Mouse (Mus musculus) hindbrain, postnatal 0 days (tissue): ENCODE data around the gene Nptx1. TPM values are rescaled to one million over a fixed set of nuclear protein-coding genes. Genes with fewer than 3 reads are reported as not detected.

Experiments used
- ATAC-seq: fragments of 200-750 bp; cut with Nextera tagmentation; 2 replicates; pipeline ENCODE4 v1.8.0; 2017; ENCODE audit warnings: mild to moderate bottlenecking, moderate TSS enrichment, moderate library complexity
- DNase-seq: peaks from one replicate; pipeline ENCODE4 v3.0.0-alpha.2; 2015; ENCODE audit warnings: low spot score
- H3K27ac ChIP-seq: fragments of 300-500 bp; sonication (generic); 2 replicates; pipeline ENCODE4 v1.5.1; 2014; ENCODE audit warnings: mild to moderate bottlenecking
- H3K27me3 ChIP-seq: fragments of 300-500 bp; sonication (generic); 2 replicates; pipeline ENCODE4 v1.6.1; 2014; ENCODE audit warnings: low read length, mixed read lengths; ENCODE audit not compliant: insufficient read depth
- H3K36me3 ChIP-seq: fragments of 300-500 bp; sonication (generic); 2 replicates; pipeline ENCODE4 v1.6.1; 2014; ENCODE audit warnings: low read length, mixed read lengths; ENCODE audit not compliant: insufficient read depth
- H3K4me1 ChIP-seq: fragments of 300-500 bp; sonication (generic); 2 replicates; pipeline ENCODE4 v1.6.1; 2014; ENCODE audit warnings: antibody characterized with exemption, low read length, mixed read lengths; ENCODE audit not compliant: insufficient read depth
- H3K4me2 ChIP-seq: fragments of 300-500 bp; sonication (generic); 2 replicates; pipeline ENCODE4 v1.6.1; 2014; ENCODE audit warnings: low read depth, mild to moderate bottlenecking, low read length, moderate library complexity, mixed read lengths
- H3K4me3 ChIP-seq: fragments of 300-500 bp; sonication (generic); 2 replicates; pipeline ENCODE4 v1.5.1; 2014; ENCODE audit warnings: low read length
- H3K9ac ChIP-seq: fragments of 300-500 bp; sonication (generic); replicated peaks from 2 replicates; pipeline ENCODE4 v1.6.1; 2014; ENCODE audit warnings: mild to moderate bottlenecking, low read length, moderate library complexity, mixed read lengths
- H3K9me3 ChIP-seq: fragments of 300-500 bp; sonication (generic); 2 replicates; pipeline ENCODE4 v1.6.1; 2016; ENCODE audit warnings: low read length, mixed read lengths
- CTCF ChIP-seq: IDR thresholded peaks from 2 replicates; pipeline ENCODE4 v1.5.1; 2016; ENCODE audit warnings: antibody characterized with exemption, control low read depth, low read depth
- WGBS: fragments of 180-500 bp; shearing (Covaris S2); extraction: QIAGEN DNeasy Blood & Tissue Kit; methylation state at CpG from one replicate; pipeline ENCODE4 v1.1.7; 2014; 5-methylcytosine and 5-hydroxymethylcytosine counted together
- polyA plus RNA-seq: library from polyadenylated mRNA; unstranded; fragments of >200 nt; fragmentation: Nextera tagmentation; extraction: Ambion mirVana; gene quantifications from 2 replicates; pipeline ENCODE4 v1.2.1, GENCODE M21; 2015
- total RNA-seq: library from RNA; depleted of rRNA; stranded (reverse); fragments of >200 nt; gene quantifications from 2 replicates; pipeline ENCODE4 v1.2.3, GENCODE M21; 2014

The Nptx1 gene
- total and polyA plus RNA-seq, 2 experiments from 2014 or later = 10.1 to 27.0 TPM

DNA sequence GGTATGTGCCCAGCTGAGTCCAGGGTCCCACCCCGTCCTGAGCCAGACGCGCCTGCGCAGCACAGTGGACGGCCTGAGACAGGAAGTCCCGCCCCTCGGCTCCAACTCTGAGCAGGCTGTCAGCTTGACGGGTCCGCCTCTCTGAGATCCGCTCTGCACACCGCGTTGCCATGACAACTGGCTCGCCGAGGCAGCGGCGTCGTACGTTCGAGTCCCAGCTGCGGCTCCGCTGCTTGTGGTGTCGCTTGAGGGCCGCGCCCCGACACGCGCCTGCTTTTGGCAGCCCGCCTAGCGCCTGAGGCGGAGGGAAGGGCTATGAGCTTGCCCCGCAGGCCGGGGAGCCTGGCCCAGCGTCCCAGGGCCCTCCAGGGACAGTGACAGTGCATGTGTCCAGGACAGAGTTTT lies 23.0 kb downstream of the Nptx1 start:
- 1% methylated on average over 33 of the region's 33 CpGs for WGBS

DNA sequence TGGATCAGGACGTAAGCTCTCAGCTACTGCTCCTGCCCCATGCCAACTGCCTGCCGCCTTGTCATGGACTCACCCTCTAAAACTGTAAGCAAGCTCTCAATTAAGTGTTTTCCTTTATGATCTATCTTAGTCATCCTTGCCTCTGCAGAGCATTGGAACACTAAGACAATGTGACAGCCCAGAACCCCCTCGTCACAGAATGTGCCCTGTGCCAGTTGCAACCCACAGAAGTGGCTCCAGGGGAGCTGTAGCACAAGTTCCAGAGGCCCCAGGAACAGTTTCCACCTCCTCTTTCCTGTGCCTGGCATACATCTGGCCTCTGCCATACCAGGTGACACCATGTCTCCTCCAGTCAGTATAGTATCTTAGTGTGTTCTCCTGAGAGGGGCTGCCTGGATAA lies 24.2 kb downstream of the Nptx1 start:
- WGBS = 67% methylated on average over 3 of the region's 3 CpGs
- Histone ChIP-seq H3K9ac (no peak overlapping the region), H3K9me3 (no peaks in the 10 kb centered on the region), H3K4me1 (peaks cover 7% of the 10 kb centered on the region), H3K36me3 (no peaks in the 10 kb centered on the region), H3K27me3 (no peaks in the 10 kb centered on the region), H3K4me2 (no peak overlapping the region), H3K27ac (0 out of 2 replicates have a peak overlapping the region, but pooled peaks have one; percentile 16), H3K4me3 (no peak overlapping the region)
- no peak for TF ChIP-seq CTCF
- DNase-seq = no peak
- ATAC-seq = no peak

More for the DNA sequence above, 23.0 kb downstream of the Nptx1 start:
- peak; percentile 89 for ATAC-seq
- Histone ChIP-seq H3K36me3 (no peaks in the 10 kb centered on the region), H3K27me3 (no peaks in the 10 kb centered on the region), H3K9me3 (no peaks in the 10 kb centered on the region), H3K9ac (0 out of 2 replicates have a peak overlapping the region, but pooled peaks have one; percentile 28), H3K4me1 (peaks cover 7% of the 10 kb centered on the region), H3K4me2 (peak overlapping the region; percentile 57), H3K4me3 (peak overlapping the region; percentile 32), H3K27ac (no peak overlapping the region)
- TF ChIP-seq CTCF = no peak
- peak; percentile 96 for DNase-seq

DNA sequence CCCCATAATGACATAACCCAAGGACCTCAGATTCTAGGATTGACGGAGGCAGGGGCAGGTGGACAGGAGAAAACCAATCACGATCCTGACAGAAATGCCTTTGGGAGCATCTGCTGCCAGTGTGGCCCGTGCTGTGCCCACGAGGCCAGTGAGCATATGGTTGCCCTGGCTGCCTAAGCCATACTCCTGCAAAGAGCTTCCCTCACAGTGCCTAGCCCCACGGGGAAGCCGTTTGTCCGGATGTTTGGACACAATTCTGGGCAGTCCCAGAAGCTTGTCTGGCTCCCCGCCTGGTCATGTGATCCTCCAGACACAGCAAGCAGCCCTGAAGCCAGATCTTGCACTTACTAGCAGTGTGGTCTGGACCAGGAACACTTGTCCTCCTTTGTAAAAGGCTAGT lies 24.8 kb downstream of the Nptx1 start:
- H3K9me3 ChIP-seq = no peaks in the 10 kb centered on the region
- WGBS = 35% methylated on average over 8 of the region's 8 CpGs
- H3K4me1 ChIP-seq = peaks cover 7% of the 10 kb centered on the region
- no peaks in the 10 kb centered on the region for H3K27me3 ChIP-seq
- H3K36me3 ChIP-seq = no peaks in the 10 kb centered on the region
- ATAC-seq (peak; percentile 83), DNase-seq (peak; percentile 85)
- H3K27ac ChIP-seq = peak overlapping the region; percentile 16; the same call in 1 of the 2 replicates
- H3K4me3 ChIP-seq = no peak overlapping the region
- no peak overlapping the region for H3K4me2 ChIP-seq
- no peak for TF ChIP-seq CTCF
- no peak overlapping the region for H3K9ac ChIP-seq

DNA sequence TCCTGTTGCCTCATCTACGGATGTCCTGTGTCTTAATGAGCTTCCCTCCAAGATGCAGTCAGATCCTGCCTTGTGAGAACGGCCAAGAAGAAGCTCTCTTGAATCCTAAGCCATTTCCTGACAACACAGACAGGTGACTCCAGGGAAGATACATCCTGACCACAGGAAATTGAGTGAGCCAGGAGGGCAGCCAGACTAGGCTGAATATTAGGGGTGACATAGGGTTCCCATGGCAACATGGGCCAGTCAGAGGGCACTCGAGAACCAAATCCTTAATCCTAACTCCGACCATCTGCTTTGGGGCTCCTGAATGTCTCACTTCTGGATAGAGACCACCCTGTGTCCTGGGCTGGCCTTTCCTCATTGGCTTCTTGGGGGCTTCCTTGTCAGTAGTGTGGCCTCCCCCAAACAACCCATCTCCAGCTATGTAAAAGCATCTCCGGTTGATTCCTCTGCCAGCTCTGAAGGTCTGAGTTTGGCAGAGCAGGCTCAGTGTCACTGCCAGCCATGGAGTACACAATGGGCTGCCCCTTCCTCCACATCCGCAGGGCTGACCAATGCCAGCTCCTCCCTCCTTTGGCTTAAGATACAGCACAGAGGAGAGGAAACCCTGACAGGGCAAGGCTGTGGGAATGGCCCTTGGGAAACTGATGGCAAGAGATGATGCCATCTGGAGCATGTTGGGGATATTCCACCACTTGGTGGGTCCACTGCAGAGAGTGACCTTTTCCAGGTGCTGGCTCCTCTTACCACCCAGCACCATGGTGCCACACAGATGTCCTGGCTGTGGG lies 25.4 kb downstream of the Nptx1 start:
- DNase-seq = peak; percentile 73
- no peaks in the 10 kb centered on the region for H3K27me3 ChIP-seq
- peaks cover 10% of the 10 kb centered on the region for H3K4me1 ChIP-seq
- WGBS = 58% methylated on average over 6 of the region's 6 CpGs
- no peak overlapping the region for H3K9ac ChIP-seq
- H3K4me3 ChIP-seq = no peak overlapping the region
- peak; percentile 77 for ATAC-seq
- no peaks in the 10 kb centered on the region for H3K36me3 ChIP-seq
- no peak for TF ChIP-seq CTCF
- H3K9me3 ChIP-seq = no peaks in the 10 kb centered on the region
- H3K27ac ChIP-seq = peak overlapping the region; percentile 16; the same call in 1 of the 2 replicates
- H3K4me2 ChIP-seq = no peak overlapping the region

DNA sequence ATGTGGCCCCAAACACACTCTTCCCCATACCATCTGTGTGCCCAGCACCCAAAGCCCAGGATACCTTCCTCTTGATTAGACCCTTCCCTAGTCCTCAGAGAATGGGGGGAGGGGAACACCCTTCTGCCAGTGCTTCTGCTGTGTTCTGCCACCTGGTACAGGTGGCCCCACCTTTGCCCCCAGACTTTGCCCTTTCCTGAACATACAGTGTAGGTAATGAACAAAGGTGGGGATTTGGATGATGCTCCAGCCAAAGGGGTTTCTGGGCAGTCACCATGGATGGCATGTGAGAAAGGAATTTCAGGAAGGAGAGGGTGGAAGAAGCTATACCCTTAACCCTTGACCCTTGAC lies 26.9 kb downstream of the Nptx1 start:
- H3K27me3 ChIP-seq = no peaks in the 10 kb centered on the region
- ATAC-seq = no peak
- no peak overlapping the region for H3K27ac ChIP-seq
- H3K9ac ChIP-seq = no peak overlapping the region
- no peaks in the 10 kb centered on the region for H3K36me3 ChIP-seq
- no peak overlapping the region for H3K4me3 ChIP-seq
- no peaks in the 10 kb centered on the region for H3K9me3 ChIP-seq
- DNase-seq = no peak
- no peak overlapping the region for H3K4me2 ChIP-seq
- TF ChIP-seq CTCF = no peak
- H3K4me1 ChIP-seq = peaks cover 13% of the 10 kb centered on the region

DNA sequence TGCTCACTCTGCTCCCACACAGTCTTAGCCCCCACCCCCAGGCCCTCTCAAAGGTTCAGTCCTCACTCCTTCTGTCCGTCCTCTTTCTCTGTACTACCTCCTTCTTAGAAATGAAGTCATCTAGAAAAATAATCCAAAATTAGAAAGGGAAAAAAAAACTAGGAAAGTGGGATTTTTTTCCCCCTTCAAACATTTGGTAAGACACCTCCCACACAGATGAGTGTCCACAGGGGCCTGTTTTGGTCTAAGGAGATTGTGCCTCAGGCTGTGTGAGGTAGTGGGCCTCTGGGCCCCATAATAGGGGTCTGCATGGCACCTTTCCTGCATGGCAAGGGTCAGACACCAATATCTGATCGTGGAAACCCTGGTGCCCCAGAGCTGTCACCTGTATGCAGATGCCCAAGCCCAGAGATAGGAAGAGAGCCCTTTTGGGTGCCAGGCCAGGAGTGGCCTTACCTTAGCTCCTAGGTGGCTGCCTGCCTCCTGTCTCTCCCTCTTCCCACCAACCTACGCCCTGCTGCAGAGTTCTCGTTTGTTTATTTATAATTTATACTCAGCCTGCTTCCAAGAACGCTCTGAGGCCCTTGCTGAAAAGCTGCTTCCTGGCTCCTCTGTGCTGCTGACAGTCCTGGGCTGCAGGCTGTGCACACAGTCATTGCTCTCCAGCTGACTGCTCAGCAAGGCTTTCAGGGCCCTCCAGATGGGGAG lies 27.4 kb downstream of the Nptx1 start:
- Histone ChIP-seq H3K4me1 (peaks cover 19% of the 10 kb centered on the region), H3K27me3 (no peaks in the 10 kb centered on the region), H3K4me2 (no peak overlapping the region), H3K36me3 (no peaks in the 10 kb centered on the region), H3K9me3 (no peaks in the 10 kb centered on the region), H3K9ac (no peak overlapping the region), H3K4me3 (no peak overlapping the region), H3K27ac (no peak overlapping the region)
- ATAC-seq (no peak), DNase-seq (no peak)
- WGBS = 77% methylated on average over 5 of the region's 5 CpGs
- no peak for TF ChIP-seq CTCF

DNA sequence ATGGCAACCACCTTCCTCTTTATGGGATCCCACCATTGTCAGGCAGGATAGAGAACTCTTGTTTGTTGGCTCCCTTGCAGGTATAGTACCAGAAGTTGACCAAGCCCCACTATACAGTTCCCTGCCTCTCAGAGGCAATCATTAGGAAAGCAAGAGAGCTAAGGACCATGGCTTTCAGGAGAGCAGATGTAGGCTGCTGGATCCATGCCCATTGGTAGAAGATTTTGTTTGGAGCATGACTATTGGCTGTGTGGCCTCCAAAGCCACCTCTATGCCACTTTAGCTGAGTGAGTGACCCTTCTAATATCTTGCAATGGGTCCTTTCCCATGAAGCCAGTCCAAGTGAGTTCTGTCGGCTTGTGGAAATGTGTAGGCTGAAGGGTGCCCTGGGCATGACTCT lies 28.2 kb downstream of the Nptx1 start:
- H3K4me3 ChIP-seq = no peak overlapping the region
- H3K27ac ChIP-seq = no peak overlapping the region
- no peak for ATAC-seq
- H3K4me2 ChIP-seq = no peak overlapping the region
- no peaks in the 10 kb centered on the region for H3K27me3 ChIP-seq
- 95% methylated on average over 1 of the region's 1 CpGs for WGBS
- no peaks in the 10 kb centered on the region for H3K9me3 ChIP-seq
- peaks cover 23% of the 10 kb centered on the region for H3K4me1 ChIP-seq
- DNase-seq = no peak
- H3K36me3 ChIP-seq = no peaks in the 10 kb centered on the region
- TF ChIP-seq CTCF = no peak
- H3K9ac ChIP-seq = no peak overlapping the region
